Mouse (Mus musculus) forebrain, postnatal 0 days (tissue): ENCODE results near the gene Cox8b. TPM values are rescaled to one million over a fixed set of nuclear protein-coding genes. Genes with fewer than 3 reads are reported as not detected.

Source experiments
- ATAC-seq: fragments of 200-750 bp; cut with Nextera tagmentation; 2 replicates; pipeline ENCODE4 v1.8.0; 2017; ENCODE audit warnings: mild to moderate bottlenecking, moderate library complexity
- DNase-seq: peaks from one replicate; pipeline ENCODE4 v3.0.0-alpha.2; 2015
- H3K27ac ChIP-seq: fragments of 300-500 bp; sonication (generic); 2 replicates; pipeline ENCODE4 v1.5.1; 2014; ENCODE audit warnings: low read depth, mild to moderate bottlenecking, antibody characterized with exemption, low read length, moderate library complexity, mixed read lengths
- H3K27me3 ChIP-seq: fragments of 300-500 bp; sonication (generic); 2 replicates; pipeline ENCODE4 v1.6.1; 2014; ENCODE audit warnings: mild to moderate bottlenecking, low read length, mixed read lengths; ENCODE audit not compliant: insufficient read depth
- H3K36me3 ChIP-seq: fragments of 300-500 bp; sonication (generic); 2 replicates; pipeline ENCODE4 v1.6.1; 2014; ENCODE audit warnings: mild to moderate bottlenecking, moderate library complexity; ENCODE audit not compliant: insufficient read depth
- H3K4me1 ChIP-seq: fragments of 300-500 bp; sonication (generic); 2 replicates; pipeline ENCODE4 v1.6.1; 2014; ENCODE audit warnings: antibody characterized with exemption; ENCODE audit not compliant: insufficient read depth
- H3K4me2 ChIP-seq: fragments of 300-500 bp; sonication (generic); 2 replicates; pipeline ENCODE4 v1.6.1; 2014; ENCODE audit warnings: low read depth, mild to moderate bottlenecking, moderate library complexity
- H3K4me3 ChIP-seq: fragments of 300-500 bp; sonication (generic); 2 replicates; pipeline ENCODE4 v1.5.1; 2014; ENCODE audit warnings: low read depth, low read length, mixed read lengths
- H3K9ac ChIP-seq: fragments of 300-500 bp; sonication (generic); 2 replicates; pipeline ENCODE4 v1.6.1; 2014; ENCODE audit warnings: mild to moderate bottlenecking
- H3K9me3 ChIP-seq: fragments of 300-500 bp; sonication (generic); 2 replicates; pipeline ENCODE4 v1.6.1; 2016; ENCODE audit warnings: low read length
- CTCF ChIP-seq: sonication (generic); IDR thresholded peaks from 2 replicates; pipeline ENCODE4 v1.5.1; 2016; ENCODE audit warnings: antibody characterized with exemption, control low read depth, low read depth
- WGBS: fragments of 180-500 bp; shearing (Covaris S2); extraction: QIAGEN DNeasy Blood & Tissue Kit; methylation state at CpG from one replicate; pipeline ENCODE4 v1.1.7; 2014; 5-methylcytosine and 5-hydroxymethylcytosine counted together
- polyA plus RNA-seq: library from polyadenylated mRNA; unstranded; fragments of >200 nt; fragmentation: Nextera tagmentation; extraction: Ambion mirVana; gene quantifications from 2 replicates; pipeline ENCODE4 v1.2.1, GENCODE M21; 2015
- total RNA-seq: library from RNA; depleted of rRNA; stranded (reverse); fragments of >200 nt; gene quantifications from 2 replicates; pipeline ENCODE4 v1.2.3, GENCODE M21; 2014

The Cox8b gene
- total and polyA plus RNA-seq, 2 experiments from 2014 or later, result not detected

DNA sequence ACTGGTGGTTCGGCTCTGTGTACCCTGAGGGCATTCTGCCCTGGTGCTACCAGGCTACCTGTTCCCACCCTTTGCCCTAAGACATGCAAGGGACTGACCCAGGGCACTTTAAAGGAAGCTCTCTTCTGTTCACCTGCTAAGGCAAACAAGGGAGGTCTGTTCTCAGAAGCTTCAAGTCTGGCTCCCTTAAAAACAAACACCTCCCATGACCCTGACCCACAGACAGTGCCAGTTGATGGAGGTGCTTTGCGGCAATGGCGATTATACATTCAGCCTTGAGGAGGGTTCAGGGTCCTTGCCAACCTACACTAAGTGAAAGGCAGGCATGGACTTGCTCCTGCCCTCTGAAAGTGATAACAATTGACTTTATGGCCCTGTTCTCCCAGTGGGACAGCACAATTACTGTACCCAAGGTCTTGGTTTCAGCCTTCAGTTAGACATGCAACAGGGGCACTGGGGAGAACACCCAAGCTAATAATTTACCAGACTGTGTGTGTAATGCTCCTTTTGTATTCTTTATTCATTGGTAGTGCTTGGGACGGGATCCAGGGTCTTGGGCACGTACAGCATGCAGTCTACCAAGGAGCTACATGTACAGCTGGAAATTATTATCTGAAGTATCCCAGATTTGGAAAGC is 12.7 kb upstream of the Cox8b start:
- no peak for TF ChIP-seq CTCF
- H3K27ac ChIP-seq, result no peak overlapping the region
- no peaks in the 10 kb centered on the region for H3K9me3 ChIP-seq
- WGBS, result 70% methylated on average over 5 of the region's 5 CpGs
- DNase-seq (no peak), ATAC-seq (no peak)
- H3K4me2 ChIP-seq, result no peak overlapping the region
- no peaks in the 10 kb centered on the region for H3K36me3 ChIP-seq
- H3K4me3 ChIP-seq, result no peak overlapping the region
- H3K27me3 ChIP-seq, result no peaks in the 10 kb centered on the region
- H3K9ac ChIP-seq, result no peak overlapping the region
- no peaks in the 10 kb centered on the region for H3K4me1 ChIP-seq

DNA sequence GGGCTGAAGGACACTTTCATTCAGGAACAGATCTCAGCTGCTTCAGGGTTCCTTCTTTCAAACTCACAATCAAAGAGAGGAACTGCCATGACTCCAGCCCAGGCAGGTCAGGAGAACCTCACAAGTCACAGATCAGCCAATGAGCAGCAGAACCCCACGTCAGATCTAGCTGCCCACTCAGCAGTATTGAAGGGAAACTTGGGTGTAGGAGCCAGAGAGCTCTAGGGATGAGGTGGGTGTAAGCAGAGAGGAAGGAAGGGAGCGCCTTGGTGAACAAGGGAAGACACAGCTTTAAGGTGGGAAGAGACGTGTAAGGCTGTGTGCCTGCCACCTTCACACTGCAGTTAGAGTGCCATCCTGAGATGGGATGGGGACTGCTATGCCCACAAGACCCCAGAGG is 12.0 kb upstream of the Cox8b start:
- Histone ChIP-seq H3K9ac (no peak overlapping the region), H3K9me3 (no peaks in the 10 kb centered on the region), H3K27me3 (no peaks in the 10 kb centered on the region), H3K36me3 (no peaks in the 10 kb centered on the region), H3K4me3 (no peak overlapping the region), H3K27ac (no peak overlapping the region), H3K4me2 (no peak overlapping the region), H3K4me1 (no peaks in the 10 kb centered on the region)
- DNase-seq (no peak), ATAC-seq (no peak)
- TF ChIP-seq CTCF, result no peak
- WGBS, result 70% methylated on average over 3 of the region's 3 CpGs

DNA sequence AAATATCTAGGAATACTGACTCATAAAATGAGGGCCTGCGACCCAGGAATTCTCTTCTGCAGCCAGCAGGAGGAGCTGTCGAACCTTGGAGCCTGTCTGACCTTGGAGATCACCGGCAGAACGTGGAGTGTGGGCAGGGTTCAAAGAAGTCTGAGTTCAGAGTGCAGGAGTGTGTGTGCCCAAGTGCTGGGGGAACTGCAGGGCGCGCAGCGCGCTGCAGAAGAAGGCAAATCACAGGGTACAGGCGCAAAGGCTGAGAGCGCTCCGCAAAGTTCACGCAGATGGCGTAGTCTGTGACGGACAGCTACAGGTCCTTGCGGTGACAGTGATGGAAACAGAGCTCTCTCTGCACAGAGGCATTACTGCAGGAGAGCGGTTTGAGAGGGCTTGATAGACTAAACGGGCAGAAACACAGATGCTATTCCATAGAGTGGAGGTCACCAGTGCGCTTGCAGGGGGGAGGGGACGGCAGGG is 8.4 kb upstream of the Cox8b start:
- TF ChIP-seq CTCF, result peak; percentile 85
- Histone ChIP-seq H3K27ac (no peak overlapping the region), H3K9ac (0 out of 2 replicates have a peak overlapping the region, but pooled peaks have one; percentile 1)

GRCm38 (mm10) chr7:140908181-140908580 is 7.9 kb upstream of the Cox8b start:
- 56% methylated on average over 7 of the region's 7 CpGs for WGBS
- H3K9ac ChIP-seq, result 0 out of 2 replicates have a peak overlapping the region, but pooled peaks have one; percentile 1
- H3K36me3 ChIP-seq, result no peaks in the 10 kb centered on the region
- no peak overlapping the region for H3K4me3 ChIP-seq
- H3K9me3 ChIP-seq, result no peaks in the 10 kb centered on the region
- TF ChIP-seq CTCF, result no peak
- H3K4me1 ChIP-seq, result no peaks in the 10 kb centered on the region
- no peaks in the 10 kb centered on the region for H3K27me3 ChIP-seq
- DNase-seq, result no peak
- ATAC-seq, result no peak
- no peak overlapping the region for H3K27ac ChIP-seq
- 0 out of 2 replicates have a peak overlapping the region, but pooled peaks have one; percentile 53 for H3K4me2 ChIP-seq

More for the DNA sequence above, 8.4 kb upstream of the Cox8b start:
- 2% methylated on average over 19 of the region's 19 CpGs for WGBS
- Histone ChIP-seq H3K27me3 (no peaks in the 10 kb centered on the region), H3K36me3 (no peaks in the 10 kb centered on the region), H3K4me2 (peak overlapping the region; percentile 53), H3K4me1 (no peaks in the 10 kb centered on the region), H3K4me3 (peak overlapping the region; percentile 28), H3K9me3 (no peaks in the 10 kb centered on the region)
- DNase-seq (peak; percentile 78), ATAC-seq (peak; percentile 70)

GRCm38 (mm10) chr7:140907697-140908096 is 7.5 kb upstream of the Cox8b start:
- no peaks in the 10 kb centered on the region for H3K9me3 ChIP-seq
- WGBS, result 88% methylated on average over 7 of the region's 7 CpGs
- no peaks in the 10 kb centered on the region for H3K36me3 ChIP-seq
- no peaks in the 10 kb centered on the region for H3K4me1 ChIP-seq
- no peaks in the 10 kb centered on the region for H3K27me3 ChIP-seq
- ATAC-seq, result no peak
- no peak overlapping the region for H3K4me2 ChIP-seq
- DNase-seq, result no peak
- no peak overlapping the region for H3K9ac ChIP-seq
- H3K27ac ChIP-seq, result no peak overlapping the region
- no peak for TF ChIP-seq CTCF
- H3K4me3 ChIP-seq, result no peak overlapping the region

DNA sequence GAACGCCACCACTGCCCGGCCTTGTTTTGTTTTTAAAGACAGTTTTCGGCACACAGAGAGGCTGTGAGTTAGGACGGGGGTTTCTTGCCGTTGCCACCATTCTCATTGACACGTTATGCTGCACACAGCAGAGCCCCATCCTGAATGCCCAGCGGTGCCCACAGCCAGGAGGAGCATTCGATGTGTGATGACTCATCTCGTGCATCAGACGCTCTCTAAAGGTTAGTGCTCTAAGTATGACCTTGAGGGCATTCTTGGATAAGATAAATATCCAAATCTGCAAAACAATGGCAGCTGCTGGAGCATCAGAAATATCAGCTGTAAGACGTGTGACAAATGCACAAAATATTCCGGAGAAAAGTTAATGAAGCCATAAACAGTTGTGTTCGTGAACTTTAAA is 6.9 kb upstream of the Cox8b start:
- Histone ChIP-seq H3K27me3 (no peaks in the 10 kb centered on the region), H3K4me2 (no peak overlapping the region), H3K4me1 (no peaks in the 10 kb centered on the region), H3K9me3 (no peaks in the 10 kb centered on the region), H3K36me3 (no peaks in the 10 kb centered on the region), H3K4me3 (no peak overlapping the region), H3K27ac (no peak overlapping the region), H3K9ac (no peak overlapping the region)
- ATAC-seq, result no peak
- TF ChIP-seq CTCF, result no peak
- no peak for DNase-seq
- WGBS, result 86% methylated on average over 13 of the region's 13 CpGs

GRCm38 (mm10) chr7:140905642-140906081 is 5.4 kb upstream of the Cox8b start:
- Histone ChIP-seq H3K27me3 (no peaks in the 10 kb centered on the region), H3K27ac (no peak overlapping the region), H3K36me3 (no peaks in the 10 kb centered on the region), H3K9ac (no peak overlapping the region), H3K4me2 (no peak overlapping the region), H3K9me3 (no peaks in the 10 kb centered on the region), H3K4me3 (no peak overlapping the region), H3K4me1 (no peaks in the 10 kb centered on the region)
- DNase-seq, result no peak
- 91% methylated on average over 2 of the region's 2 CpGs for WGBS
- no peak for ATAC-seq
- TF ChIP-seq CTCF, result no peak
